Comparison of ENCODE assay signal across 8 mouse cellular contexts in the genomic region with DNA sequence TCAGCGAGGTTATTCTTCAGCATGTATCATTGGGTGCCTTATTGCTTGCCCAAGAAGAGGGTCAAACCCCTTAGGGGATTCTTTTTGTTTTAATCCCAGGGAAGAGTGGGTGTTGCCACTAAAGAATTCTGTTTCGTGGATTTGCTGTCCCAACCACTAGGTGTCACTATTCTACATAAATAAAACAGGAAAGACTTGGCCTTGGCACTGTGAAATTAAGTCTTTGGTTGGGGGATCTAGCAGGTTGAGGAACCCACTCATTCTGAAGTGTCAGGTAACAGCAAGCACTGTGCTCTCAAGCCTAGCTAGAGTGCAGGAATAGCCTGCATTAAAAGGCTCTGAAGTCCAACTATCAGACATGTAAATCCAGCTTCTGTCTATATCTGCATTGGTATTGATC.
DNase-seq lines count a peak whose midpoint lies in the region; ATAC-seq and TF ChIP-seq lines count a peak whose summit lies in the region.

No protein-coding gene starts in this region.

- TF ChIP-seq POLR2A in brain, embryonic 14.5 days (IDR thresholded peaks at IDR 0.05; ENCODE audit: borderline replicate concordance, extremely low read depth, insufficient read depth, insufficient read length, poor library complexity, severe bottlenecking): no peak

- ATAC-seq in hindbrain, embryonic 12.5 days (ENCODE audit: low FRiP score): no peak
- ATAC-seq in hindbrain, postnatal 0 days: no peak

- peak; percentile 39; the same call in 1 of the 2 replicates for TF ChIP-seq CTCF in brain, embryonic 14.5 days (IDR thresholded peaks at IDR 0.05; ENCODE audit: borderline replicate concordance, extremely low read depth, insufficient read depth, insufficient read length)
- TF ChIP-seq CTCF in hindbrain, postnatal 0 days (IDR thresholded peaks at IDR 0.05; ENCODE audit: low read depth): peak; percentile 74

- peak; percentile 5 for DNase-seq in hindbrain, embryonic 10.5 days (ENCODE audit: low spot score)
- DNase-seq in 416B (ENCODE audit: low read depth): peak; percentile 33
- DNase-seq in brain, embryonic 14.5 days (ENCODE audit: low read depth): peak; percentile 85
- DNase-seq in hindbrain, postnatal 0 days (ENCODE audit: low spot score): peak; percentile 82
- DNase-seq in retina, embryonic 14.5 days (ENCODE audit: low spot score): peak; percentile 73
- no peak for DNase-seq in natural killer cell, adult 2 months (ENCODE audit: low spot score in 2 of 2)
- no peak for DNase-seq in testis, postnatal 14 days (ENCODE audit: low spot score)

- WGBS in hindbrain, embryonic 10.5 days: 5% methylated on average over 2 of the region's 2 CpGs
- WGBS in hindbrain, embryonic 12.5 days: 7% methylated on average over 2 of the region's 2 CpGs
- WGBS in hindbrain, postnatal 0 days: 3% methylated on average over 2 of the region's 2 CpGs

- no peaks in the 10 kb centered on the region for H3K9me3 ChIP-seq in hindbrain, embryonic 10.5 days
- H3K9me3 ChIP-seq in hindbrain, embryonic 12.5 days (replicated peaks): no peaks in the 10 kb centered on the region
- H3K9me3 ChIP-seq in hindbrain, postnatal 0 days (ENCODE audit: low read length): no peaks in the 10 kb centered on the region

- H3K9ac ChIP-seq in hindbrain, embryonic 12.5 days: no peak overlapping the region
- no peak overlapping the region for H3K9ac ChIP-seq in hindbrain, postnatal 0 days (replicated peaks; ENCODE audit: low read length)

- H3K27ac ChIP-seq in hindbrain, embryonic 10.5 days: no peak overlapping the region
- no peak overlapping the region for H3K27ac ChIP-seq in hindbrain, embryonic 12.5 days
- H3K27ac ChIP-seq in hindbrain, postnatal 0 days: no peak overlapping the region

- no peaks in the 10 kb centered on the region for H3K4me1 ChIP-seq in hindbrain, embryonic 10.5 days (replicated peaks)
- no peaks in the 10 kb centered on the region for H3K4me1 ChIP-seq in hindbrain, embryonic 12.5 days
- no peaks in the 10 kb centered on the region for H3K4me1 ChIP-seq in hindbrain, postnatal 0 days (ENCODE audit: insufficient read depth, low read length)

- H3K36me3 ChIP-seq in hindbrain, embryonic 10.5 days: no peaks in the 10 kb centered on the region
- H3K36me3 ChIP-seq in hindbrain, embryonic 12.5 days: no peaks in the 10 kb centered on the region
- H3K36me3 ChIP-seq in hindbrain, postnatal 0 days (ENCODE audit: insufficient read depth, low read length): no peaks in the 10 kb centered on the region

- H3K27me3 ChIP-seq in hindbrain, embryonic 10.5 days (ENCODE audit: insufficient read depth, poor library complexity, severe bottlenecking): no peaks in the 10 kb centered on the region
- no peaks in the 10 kb centered on the region for H3K27me3 ChIP-seq in hindbrain, embryonic 12.5 days
- H3K27me3 ChIP-seq in hindbrain, postnatal 0 days (ENCODE audit: insufficient read depth, low read length): 0 out of 2 replicates have a peak, but pooled peaks cover 5% of the 10 kb centered on the region

- H3K4me2 ChIP-seq in hindbrain, embryonic 12.5 days (replicated peaks): no peak overlapping the region
- H3K4me2 ChIP-seq in hindbrain, postnatal 0 days (ENCODE audit: low read depth, low read length): no peak overlapping the region

- no peak overlapping the region for H3K4me3 ChIP-seq in hindbrain, embryonic 10.5 days
- no peak overlapping the region for H3K4me3 ChIP-seq in hindbrain, embryonic 12.5 days
- no peak overlapping the region for H3K4me3 ChIP-seq in hindbrain, postnatal 0 days (ENCODE audit: low read length)

Comparison
In these comparisons a context has a peak if more than half of its experiments do, and no peak if none do; other contexts are left out.
1. DNase-seq: peak in hindbrain, embryonic 10.5 days (single experiment), 416B (single experiment), brain, embryonic 14.5 days (single experiment), hindbrain, postnatal 0 days (single experiment) and retina, embryonic 14.5 days (single experiment); none in natural killer cell, adult 2 months (0 of 2) and testis, postnatal 14 days (single experiment).